8 mouse cellular contexts compared by ENCODE assay signal in genomic region chr5:103911555-103911954, GRCm38 (mm10). TPM values are rescaled to one million over a fixed set of nuclear protein-coding genes. Genes with fewer than 3 reads are reported as not detected.
DNase-seq lines count a peak whose midpoint lies in the region; ATAC-seq and TF ChIP-seq lines count a peak whose summit lies in the region.

No protein-coding gene starts in this region.

- no peaks in the 10 kb centered on the region for H3K4me1 ChIP-seq in cerebellum, adult 2 months (ENCODE audit: control insufficient read depth, insufficient read depth, low read length)
- H3K4me1 ChIP-seq in lung, postnatal 0 days (ENCODE audit: insufficient read depth, low read depth, low read length): no peaks in the 10 kb centered on the region
- peaks cover 2% of the 10 kb centered on the region; the same call in 1 of the 2 replicates for H3K4me1 ChIP-seq in lung, adult 2 months (ENCODE audit: control insufficient read depth, insufficient read depth, low read length)
- peaks cover 9% of the 10 kb centered on the region for H3K4me1 ChIP-seq in limb, embryonic 15.5 days
- 0 out of 2 replicates have a peak, but pooled peaks cover 8% of the 10 kb centered on the region for H3K4me1 ChIP-seq in stomach, embryonic 16.5 days (ENCODE audit: control insufficient read depth, insufficient read depth, low read length)

- DNase-seq in cerebellum, adult 2 months: peak; percentile 17 to 25
- DNase-seq in cerebellum, postnatal 36 days: no peak
- no peak for DNase-seq in lung, postnatal 0 days (ENCODE audit: low spot score)
- DNase-seq in lung, adult 2 months: no peak
- DNase-seq in layer of hippocampus, postnatal 14 days (ENCODE audit: low spot score in 2 of 2): no peak
- DNase-seq in adrenal gland, adult 8-10 months: no peak

- H3K27ac ChIP-seq in cerebellum, adult 2 months (ENCODE audit: insufficient read depth, low read length): no peak overlapping the region
- no peak overlapping the region for H3K27ac ChIP-seq in lung, postnatal 0 days (ENCODE audit: low read length)
- no peak overlapping the region for H3K27ac ChIP-seq in limb, embryonic 15.5 days
- no peak overlapping the region for H3K27ac ChIP-seq in stomach, embryonic 16.5 days (ENCODE audit: low read length)

- no peak for ATAC-seq in lung, postnatal 0 days
- ATAC-seq in limb, embryonic 15.5 days (ENCODE audit: insufficient number of reproducible peaks, low FRiP score, low TSS enrichment, low read depth): no peak
- ATAC-seq in stomach, embryonic 16.5 days (ENCODE audit: insufficient read depth, low FRiP score): no peak

- TF ChIP-seq CTCF in cerebellum, adult 2 months (IDR thresholded peaks at IDR 0.05; ENCODE audit: borderline replicate concordance, insufficient read depth, low read depth, low read length): no peak
- TF ChIP-seq CTCF in lung, postnatal 0 days (IDR thresholded peaks at IDR 0.05): no peak
- TF ChIP-seq CTCF in lung, adult 2 months (IDR thresholded peaks at IDR 0.05; ENCODE audit: insufficient read depth, low read length): no peak

- H3K27me3 ChIP-seq in cerebellum, adult 2 months (ENCODE audit: control insufficient read depth, insufficient read depth, low read length): no peaks in the 10 kb centered on the region
- no peaks in the 10 kb centered on the region for H3K27me3 ChIP-seq in lung, postnatal 0 days (replicated peaks; ENCODE audit: insufficient read depth, low read length)
- no peaks in the 10 kb centered on the region for H3K27me3 ChIP-seq in limb, embryonic 15.5 days
- no peaks in the 10 kb centered on the region for H3K27me3 ChIP-seq in stomach, embryonic 16.5 days (ENCODE audit: control insufficient read depth, insufficient read depth, low read length)

- no peak for TF ChIP-seq EP300 in lung, postnatal 0 days (IDR thresholded peaks at IDR 0.05)

- WGBS in cerebellum, adult 2 months: 87% methylated on average over 5 of the region's 5 CpGs
- WGBS in lung, postnatal 0 days: 76% methylated on average over 5 of the region's 5 CpGs
- 80% methylated on average over 5 of the region's 5 CpGs for WGBS in lung, adult 2 months
- 76% methylated on average over 5 of the region's 5 CpGs for WGBS in limb, embryonic 15.5 days
- WGBS in stomach, embryonic 16.5 days: 79% methylated on average over 5 of the region's 5 CpGs

- no peak overlapping the region for H3K9ac ChIP-seq in lung, postnatal 0 days (replicated peaks; ENCODE audit: low read depth)
- H3K9ac ChIP-seq in limb, embryonic 15.5 days: no peak overlapping the region
- H3K9ac ChIP-seq in stomach, embryonic 16.5 days (ENCODE audit: low read length): no peak overlapping the region

- TF ChIP-seq POLR2A in cerebellum, adult 2 months (IDR thresholded peaks at IDR 0.05; ENCODE audit: borderline replicate concordance, insufficient read depth, low read length): no peak
- no peak for TF ChIP-seq POLR2A in lung, adult 2 months (IDR thresholded peaks at IDR 0.05; ENCODE audit: borderline replicate concordance, extremely low read depth, low read depth, low read length)

- H3K4me2 ChIP-seq in lung, postnatal 0 days (replicated peaks; ENCODE audit: low read depth, low read length): 0 out of 2 replicates have a peak overlapping the region, but pooled peaks have one; percentile 91
- H3K4me2 ChIP-seq in limb, embryonic 15.5 days: 0 out of 2 replicates have a peak overlapping the region, but pooled peaks have one; percentile 74
- peak overlapping the region; percentile 75 for H3K4me2 ChIP-seq in stomach, embryonic 16.5 days (ENCODE audit: low read depth, low read length)

- H3K9me3 ChIP-seq in lung, postnatal 0 days (ENCODE audit: low read length): no peaks in the 10 kb centered on the region
- no peaks in the 10 kb centered on the region for H3K9me3 ChIP-seq in limb, embryonic 15.5 days
- no peaks in the 10 kb centered on the region for H3K9me3 ChIP-seq in stomach, embryonic 16.5 days (replicated peaks; ENCODE audit: control insufficient read depth, low read length)

- no peak overlapping the region for H3K4me3 ChIP-seq in cerebellum, adult 2 months (replicated peaks; ENCODE audit: insufficient read depth, low read depth, low read length)
- peak overlapping the region; percentile 75; the same call in 1 of the 2 replicates for H3K4me3 ChIP-seq in lung, postnatal 0 days (ENCODE audit: low read depth, low read length)
- H3K4me3 ChIP-seq in lung, adult 2 months (replicated peaks; ENCODE audit: extremely low read depth, low read depth, low read length): no peak overlapping the region
- peak overlapping the region; percentile 89; the same call in 1 of the 2 replicates for H3K4me3 ChIP-seq in limb, embryonic 15.5 days
- peak overlapping the region; percentile 84 for H3K4me3 ChIP-seq in stomach, embryonic 16.5 days (replicated peaks; ENCODE audit: low read length)

- H3K36me3 ChIP-seq in lung, postnatal 0 days (ENCODE audit: insufficient read depth, low read length): no peaks in the 10 kb centered on the region
- no peaks in the 10 kb centered on the region for H3K36me3 ChIP-seq in limb, embryonic 15.5 days
- no peaks in the 10 kb centered on the region for H3K36me3 ChIP-seq in stomach, embryonic 16.5 days (ENCODE audit: control insufficient read depth, insufficient read depth, low read length)

RNA-seq across cellular contexts. Expression of gene Klhl8, which starts 0.5 kb away (rescaled TPM):
- polyA plus RNA-seq in cerebellum, adult 2 months (2012; rRNA removed): 29.1 and 29.6 TPM in 2 replicates
- 7.1 and 8.0 TPM in 2 replicates for polyA plus RNA-seq in lung, postnatal 0 days (2015; fragmentation: Nextera tagmentation; extraction: Ambion mirVana)
- 5.0 and 9.0 TPM in 2 replicates for polyA plus RNA-seq in lung, adult 2 months (2012; rRNA removed)
- polyA plus RNA-seq in limb, embryonic 15.5 days (2015; fragmentation: Nextera tagmentation; extraction: Ambion mirVana): 13.7 and 15.5 TPM in 2 replicates
- polyA plus RNA-seq in stomach, embryonic 16.5 days (2015; fragmentation: Nextera tagmentation; extraction: Ambion mirVana): 14.1 and 14.6 TPM in 2 replicates
- total RNA-seq in layer of hippocampus, postnatal 14 days (2021): 10 to 100 TPM; 35.5 to 38.3 TPM
- total RNA-seq in adrenal gland, adult 8-10 months (2022): 10 to 100 TPM; 17.8 to 22.4 (median 20.5) TPM

Comparison
In these comparisons a context has a peak if more than half of its experiments do, and no peak if none do; other contexts are left out.
1. DNase-seq: peak in cerebellum, adult 2 months (2 of 2); none in cerebellum, postnatal 36 days (0 of 2), lung, postnatal 0 days (single experiment), lung, adult 2 months (single experiment), layer of hippocampus, postnatal 14 days (0 of 2) and adrenal gland, adult 8-10 months (single experiment).
2. H3K4me3 ChIP-seq: peak in lung, postnatal 0 days (single experiment), limb, embryonic 15.5 days (single experiment) and stomach, embryonic 16.5 days (single experiment); none in cerebellum, adult 2 months (single experiment) and lung, adult 2 months (single experiment).
3. Peak in every context shown above with its lines, with median percentiles within 50 percentile points of each other: H3K4me2 ChIP-seq.